Mouse (Mus musculus): ENCODE data around the gene Sp6. TPM values are rescaled to one million over a fixed set of nuclear protein-coding genes. Genes with fewer than 3 reads are reported as not detected.

The Sp6 gene
- total RNA-seq, 2 experiments from 2014 or later, result not detected

DNA sequence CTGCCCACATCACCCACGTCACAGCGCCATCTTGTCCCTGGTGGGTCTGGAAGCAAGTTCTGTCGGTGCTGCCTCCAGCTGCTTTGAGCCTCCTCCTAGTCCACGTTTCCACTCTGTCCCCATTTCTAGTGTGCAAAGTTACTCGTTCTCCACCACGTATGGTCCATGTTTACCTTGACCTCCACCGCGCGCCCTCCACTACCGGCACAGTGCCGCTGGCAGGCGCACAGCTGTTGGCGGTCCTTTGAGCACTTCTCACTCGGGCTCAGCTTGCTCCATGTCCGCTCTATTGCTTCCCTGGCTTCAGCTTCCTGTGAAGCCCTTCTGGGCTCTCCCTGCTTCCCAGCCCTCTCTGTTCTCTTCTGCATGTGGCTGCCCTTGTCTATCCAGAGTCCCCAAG is 31.7 kb upstream of the Sp6 start:
- no peak for ATAC-seq (replicated peaks; ENCODE audit: poor library complexity)

DNA sequence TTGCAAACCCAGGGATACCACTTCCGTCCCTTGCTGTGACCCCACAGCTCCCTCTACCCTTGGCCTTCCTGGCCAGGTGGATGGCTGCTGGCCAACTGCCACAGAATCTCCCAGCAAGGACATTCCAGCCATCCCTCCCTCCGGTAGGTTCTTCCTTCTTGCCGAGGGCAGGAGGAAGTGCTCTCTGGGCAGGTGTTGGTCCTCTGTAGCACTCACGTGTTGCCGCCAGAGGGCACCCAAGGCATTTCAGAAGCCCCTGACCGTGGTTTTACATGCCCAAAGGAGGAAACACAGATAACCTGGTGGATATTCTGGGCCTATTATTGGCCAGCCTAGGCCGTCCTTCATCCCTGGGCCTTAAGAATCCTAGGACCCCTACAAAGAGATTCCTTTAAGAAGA is 30.8 kb upstream of the Sp6 start:
- ATAC-seq (replicated peaks; ENCODE audit: poor library complexity), result peak; percentile 42

DNA sequence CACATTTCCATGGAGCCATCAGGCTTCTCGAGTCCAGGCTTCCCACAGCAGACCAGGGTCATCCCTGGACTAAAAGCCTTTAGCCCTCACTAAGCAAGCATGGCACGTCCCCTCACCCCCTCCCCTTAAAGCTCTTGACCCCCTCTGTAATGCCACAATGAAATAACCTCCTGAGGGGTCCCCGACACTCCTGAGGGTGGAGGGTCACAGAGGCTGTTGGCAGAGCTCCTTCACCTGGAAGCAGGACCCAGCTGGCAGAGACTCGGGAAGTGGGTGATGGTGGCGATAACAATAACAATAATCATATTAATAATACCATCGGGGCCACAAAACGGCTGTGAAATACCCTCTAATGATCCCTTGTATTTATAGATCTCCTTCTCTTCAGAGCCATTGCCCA is 30.3 kb upstream of the Sp6 start, which contains the start of gene Sp2:
Gene Sp2, minus strand, starts transcription at position 101 of the 400 bp plus-strand sequence.
- no peak for ATAC-seq (replicated peaks; ENCODE audit: poor library complexity)

DNA sequence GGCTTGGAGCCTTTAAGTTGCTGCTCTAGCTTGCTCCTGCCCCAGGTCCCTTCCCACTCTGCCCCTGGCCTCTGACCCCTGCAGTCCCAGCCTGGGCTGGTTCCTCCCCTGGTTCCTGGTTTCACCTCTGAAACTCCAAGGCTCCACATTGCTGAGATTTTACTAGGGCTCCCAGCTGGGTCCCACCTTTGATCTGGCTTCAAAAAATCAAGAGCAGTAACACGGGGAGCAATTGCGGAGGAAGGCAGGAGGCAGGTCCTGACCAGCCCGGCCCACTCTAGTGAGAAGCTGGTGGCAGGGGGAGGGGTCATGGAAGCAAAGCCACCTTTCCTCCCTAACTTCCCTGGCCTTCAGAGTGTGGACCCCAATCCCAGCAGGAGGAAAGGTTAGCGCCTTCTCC is 28.3 kb upstream of the Sp6 start:
- no peak for ATAC-seq (replicated peaks; ENCODE audit: poor library complexity)

DNA sequence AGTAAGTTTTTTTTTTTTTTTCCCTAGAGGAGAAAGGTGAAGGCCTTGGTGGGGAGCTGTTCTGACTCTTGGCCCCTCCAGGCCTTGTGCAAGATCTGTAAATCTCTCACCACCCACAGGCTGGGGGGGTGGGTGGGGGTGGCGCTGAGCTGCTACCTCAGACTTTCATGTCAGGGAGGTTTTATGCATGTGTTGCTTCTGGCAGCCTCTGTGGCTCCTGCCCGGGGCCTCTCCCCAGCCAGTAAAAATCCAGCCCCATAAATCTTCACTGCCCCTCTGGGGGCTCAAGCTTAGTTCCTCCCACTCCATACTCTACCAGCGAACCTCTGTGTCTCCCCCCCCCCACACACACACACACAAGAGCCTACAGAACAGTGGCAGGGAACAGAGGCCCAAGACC is 26.7 kb upstream of the Sp6 start:
- no peak for ATAC-seq (replicated peaks; ENCODE audit: poor library complexity)

DNA sequence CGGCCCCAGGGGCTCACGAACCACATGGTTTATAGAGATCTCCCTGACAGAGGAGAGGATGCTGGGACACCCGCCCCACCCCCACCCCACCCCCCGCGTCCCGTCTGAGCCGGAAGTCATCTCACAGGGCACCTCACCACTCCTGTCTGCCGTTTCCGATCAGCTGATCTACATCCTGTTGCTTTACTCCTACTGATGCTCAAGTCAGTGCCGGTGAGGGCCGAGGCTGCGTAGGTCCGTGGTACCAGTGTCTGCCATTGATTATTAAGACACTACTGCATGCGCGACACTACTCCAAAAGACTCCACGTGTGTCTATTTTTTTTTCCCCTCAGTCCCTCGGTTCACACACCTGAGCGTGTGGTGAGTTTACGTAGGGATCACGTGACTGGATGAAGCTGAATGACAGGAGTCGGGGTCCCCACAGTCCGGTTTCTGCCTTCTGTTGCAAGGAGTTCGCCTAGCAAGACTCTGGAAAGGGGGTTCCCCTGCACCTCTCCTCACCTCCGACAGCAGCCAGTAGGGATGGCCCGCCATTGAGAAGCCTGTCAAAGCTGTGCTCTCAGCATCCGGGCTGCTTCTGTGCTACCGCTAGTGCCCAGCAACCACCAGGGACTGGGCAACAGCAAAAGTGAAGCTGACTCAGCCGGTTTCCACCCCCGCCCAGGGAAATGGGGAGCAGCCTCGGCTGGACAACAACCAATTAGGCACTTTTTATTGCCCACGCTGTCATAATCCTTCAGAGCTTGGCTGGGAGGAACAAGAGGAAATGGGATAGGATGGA is 25.1 kb upstream of the Sp6 start:
- peak; percentile 43 for ATAC-seq (replicated peaks; ENCODE audit: poor library complexity)

DNA sequence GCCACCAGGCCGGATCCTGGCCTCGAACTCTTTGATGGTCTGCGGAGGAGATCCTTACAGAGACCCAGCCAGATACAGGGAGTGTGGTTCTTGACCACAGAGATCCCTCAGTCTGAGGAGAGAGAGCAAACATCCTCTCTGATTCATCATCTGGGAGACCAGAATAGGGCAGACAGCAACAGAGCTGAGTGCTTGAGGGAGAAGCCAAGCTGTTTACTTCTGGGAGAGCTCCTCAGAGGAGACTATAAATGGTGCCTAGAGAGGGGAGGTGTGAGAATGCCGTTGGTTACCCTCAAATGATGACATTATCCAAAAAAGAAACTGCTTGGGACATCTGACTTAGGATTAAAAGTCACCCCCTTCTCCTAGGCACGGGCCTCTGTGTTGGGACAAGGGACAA is 21.7 kb upstream of the Sp6 start:
- ATAC-seq (replicated peaks; ENCODE audit: poor library complexity), result no peak

DNA sequence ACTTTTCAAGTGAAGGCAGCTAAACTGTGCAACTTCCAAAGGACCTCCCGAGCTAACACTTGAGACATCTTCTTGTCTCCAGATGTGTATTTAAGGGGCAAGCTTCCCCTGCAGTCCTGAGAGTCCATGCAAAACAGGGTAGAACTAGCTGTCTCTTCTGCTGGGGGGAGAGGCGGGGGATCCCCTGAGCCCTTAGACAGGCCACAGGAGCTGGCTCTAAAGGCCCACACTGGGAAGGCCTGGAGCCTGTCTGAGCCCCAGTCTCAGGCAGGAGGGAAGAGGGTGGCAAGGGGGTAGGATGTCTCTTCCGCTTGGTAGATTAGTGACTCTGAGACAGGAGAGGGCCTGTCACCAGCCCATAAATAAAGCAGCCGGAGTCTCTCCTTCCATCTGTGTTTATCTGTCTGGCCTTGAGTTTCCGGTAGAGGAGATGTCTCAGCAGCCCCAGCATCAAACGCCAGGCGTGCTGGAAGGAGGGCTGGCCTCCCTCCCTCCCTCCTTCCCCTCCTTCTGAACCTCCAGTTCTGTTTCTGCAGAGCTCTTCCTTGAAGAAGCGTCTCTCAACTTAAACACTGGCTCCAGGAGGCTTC is 20.4 kb upstream of the Sp6 start:
- peak; percentile 73 for ATAC-seq (replicated peaks; ENCODE audit: poor library complexity)

DNA sequence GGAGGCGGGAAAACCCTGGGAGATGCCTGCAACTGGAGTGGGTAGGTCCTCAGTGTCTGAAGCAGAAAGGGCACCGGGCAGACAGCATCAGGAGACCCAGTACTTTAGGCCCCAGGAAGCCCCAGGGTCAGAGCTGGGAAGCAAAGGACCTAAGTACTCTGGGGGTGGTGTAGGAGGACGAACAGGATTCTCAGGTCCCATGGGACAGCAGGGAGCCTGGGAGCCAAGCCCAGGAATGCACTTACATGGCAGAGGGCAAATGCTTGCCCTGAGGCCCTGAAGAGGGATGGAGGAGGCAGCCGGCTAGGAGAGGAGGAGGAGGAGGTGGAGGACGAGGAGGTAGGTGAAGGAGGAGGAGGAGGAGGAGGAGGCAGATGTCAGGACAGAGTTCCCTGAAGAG is 18.2 kb upstream of the Sp6 start:
- no peak for ATAC-seq (replicated peaks; ENCODE audit: poor library complexity)

DNA sequence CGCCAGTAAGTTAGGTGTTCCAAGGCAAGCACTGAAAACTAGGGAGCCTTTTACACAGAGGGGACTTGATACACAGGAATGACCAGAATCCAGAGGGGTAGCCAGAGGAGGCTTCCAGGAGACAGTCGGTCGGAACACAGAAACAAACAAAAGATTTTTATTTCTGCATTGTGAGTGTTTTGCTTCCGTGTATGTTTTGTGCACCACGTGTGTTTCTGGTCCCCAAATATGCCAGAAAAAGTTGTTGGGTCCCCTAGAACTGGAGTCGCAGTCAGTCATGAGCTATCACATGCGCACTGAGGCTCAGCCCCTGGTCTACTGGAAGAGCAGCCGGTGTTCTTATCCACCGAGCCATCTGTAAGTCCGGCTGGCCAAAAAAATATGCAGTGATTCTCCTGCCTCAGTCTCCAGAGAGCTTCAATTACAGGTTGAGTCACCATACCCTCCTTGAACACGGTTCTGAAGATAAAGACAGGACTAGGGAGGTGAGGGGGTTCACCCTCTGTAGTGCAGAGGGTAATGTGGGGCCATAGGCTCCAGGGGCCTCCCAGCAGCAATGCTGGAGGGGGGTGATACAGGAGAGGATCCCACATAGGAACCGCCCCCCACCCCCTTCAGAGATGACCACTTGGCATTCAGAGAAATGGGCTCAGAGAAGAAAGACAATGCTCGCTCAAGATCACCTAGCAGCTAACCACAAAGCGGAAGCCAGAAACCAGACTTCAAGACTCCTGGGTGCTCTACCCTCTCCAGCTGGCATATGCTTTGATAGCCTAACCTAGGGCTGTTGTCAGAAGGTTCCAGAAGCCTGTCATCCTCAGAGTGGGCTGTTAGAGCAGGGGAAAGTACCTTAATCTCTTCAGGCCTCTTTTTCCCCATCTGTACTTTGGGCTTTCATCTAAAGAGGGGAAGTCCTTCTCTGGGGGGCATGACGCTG is 17.1 kb upstream of the Sp6 start:
- ATAC-seq (replicated peaks; ENCODE audit: poor library complexity), result peak; percentile 41; the same call in 1 of the 2 replicates

DNA sequence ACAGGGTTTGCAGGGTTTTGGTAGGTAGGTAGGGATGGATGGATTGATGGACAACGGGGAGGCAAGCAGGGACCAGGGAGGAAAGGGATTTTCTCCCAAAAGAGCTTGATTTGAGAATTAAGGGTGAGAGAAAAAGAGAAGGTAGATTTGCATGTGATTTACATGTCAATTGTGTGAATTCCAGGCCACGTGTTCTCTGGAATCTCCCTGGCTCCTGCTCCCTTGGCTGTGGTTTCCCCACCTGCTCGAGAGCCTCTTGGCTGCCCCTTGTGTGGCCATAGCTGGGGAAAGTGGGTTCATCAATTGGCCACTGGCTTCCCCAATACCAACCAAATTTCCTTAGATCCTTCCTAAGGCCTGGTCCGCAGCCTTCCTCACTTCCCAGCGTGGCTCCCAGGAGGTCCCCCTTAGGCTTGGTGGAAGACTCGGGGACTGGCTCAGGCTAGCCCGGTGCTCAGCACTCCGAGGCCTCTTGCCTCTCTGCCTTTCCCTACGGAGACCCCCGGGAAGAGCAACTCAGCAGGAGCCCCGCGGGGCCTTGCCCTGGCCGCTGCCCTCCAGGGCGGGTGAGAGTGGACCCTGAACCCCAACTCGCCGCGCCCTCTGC is 16.3 kb upstream of the Sp6 start:
- ATAC-seq (replicated peaks; ENCODE audit: poor library complexity), result no peak

DNA sequence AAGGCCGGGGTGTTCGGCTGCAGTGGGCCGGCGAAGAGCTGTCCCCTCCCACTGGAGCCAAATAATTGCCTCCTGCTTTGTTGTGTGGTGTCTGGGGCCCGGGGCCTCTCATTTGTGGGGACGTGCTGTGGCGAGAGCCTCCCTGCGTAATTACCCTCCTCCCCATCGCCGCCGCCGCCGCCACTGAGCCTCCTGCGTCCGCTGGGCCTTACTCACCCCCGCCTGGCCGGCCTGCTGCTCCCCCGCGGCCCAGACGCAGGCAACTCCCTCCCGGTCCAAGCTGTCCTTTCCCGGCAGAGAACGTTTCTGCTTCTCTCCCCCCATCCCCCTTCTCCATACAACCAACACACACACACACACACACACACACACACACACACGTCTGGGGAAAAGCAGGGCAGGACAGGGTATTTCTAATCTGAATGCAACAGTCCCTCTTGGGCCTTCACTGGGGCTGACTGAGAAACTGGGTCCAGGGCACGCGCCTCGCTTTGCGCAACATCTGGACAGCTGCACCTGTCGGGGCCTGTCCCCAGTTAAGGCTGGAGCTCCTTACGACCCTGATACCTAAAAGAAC is 15.7 kb upstream of the Sp6 start:
- ATAC-seq (replicated peaks; ENCODE audit: poor library complexity), result no peak; the same call in 1 of the 2 replicates

DNA sequence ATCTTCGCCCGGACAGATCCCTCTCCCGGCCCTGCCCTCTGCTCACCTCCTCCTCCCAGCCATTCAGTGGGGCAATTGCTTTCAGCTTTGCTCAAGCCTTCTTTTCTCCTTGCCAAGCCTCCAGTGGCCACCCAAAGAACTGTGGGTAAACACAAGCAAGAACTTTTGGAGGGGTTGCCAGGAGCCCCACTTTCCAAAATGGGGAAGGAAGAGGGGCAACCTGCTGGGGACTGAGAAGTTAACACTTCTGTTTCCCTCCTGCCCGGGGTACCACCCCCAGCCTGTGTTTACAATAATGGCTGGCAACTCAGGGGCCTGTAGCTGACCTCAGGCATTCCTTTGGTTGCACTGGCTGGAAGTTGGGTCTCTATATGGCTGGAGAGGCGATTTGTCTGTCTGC is 10.0 kb upstream of the Sp6 start:
- 0 out of 2 replicates have a peak, but pooled peaks have one; percentile 21 for ATAC-seq (replicated peaks; ENCODE audit: poor library complexity)

DNA sequence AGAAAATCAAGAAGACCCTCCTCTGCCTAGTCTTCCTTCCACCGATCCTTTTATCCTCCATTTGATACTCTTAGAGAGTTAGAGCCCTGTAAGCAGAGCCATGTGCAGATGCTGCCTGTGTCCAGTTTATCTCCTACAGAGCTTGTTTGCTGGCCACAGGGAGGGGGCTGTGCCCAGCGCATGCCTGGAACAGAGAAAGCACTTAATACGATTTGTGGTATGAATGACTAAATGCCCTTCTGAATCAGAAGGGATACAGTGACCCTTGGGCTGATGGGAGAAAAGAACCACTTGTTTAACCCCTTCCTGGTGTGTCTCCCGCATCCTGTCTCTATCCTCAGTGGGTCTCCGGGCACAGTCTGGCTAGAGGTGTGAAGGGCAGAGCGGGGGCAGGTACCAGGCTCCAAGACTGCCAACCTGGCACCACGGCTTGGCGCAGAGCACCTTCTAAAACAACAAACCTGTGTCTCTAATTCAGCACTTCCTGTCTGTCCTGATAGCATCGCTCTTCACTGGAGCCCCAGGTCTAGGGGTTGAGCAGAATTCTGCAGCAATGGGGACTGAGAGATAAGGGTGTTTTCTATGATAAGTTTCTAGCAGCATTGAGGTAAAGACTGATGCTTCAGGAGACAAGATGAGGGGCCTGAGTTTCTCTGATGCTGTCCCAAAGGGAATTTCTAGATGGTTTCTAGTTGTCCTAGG is 6.0 kb upstream of the Sp6 start:
- ATAC-seq (replicated peaks; ENCODE audit: poor library complexity), result no peak

DNA sequence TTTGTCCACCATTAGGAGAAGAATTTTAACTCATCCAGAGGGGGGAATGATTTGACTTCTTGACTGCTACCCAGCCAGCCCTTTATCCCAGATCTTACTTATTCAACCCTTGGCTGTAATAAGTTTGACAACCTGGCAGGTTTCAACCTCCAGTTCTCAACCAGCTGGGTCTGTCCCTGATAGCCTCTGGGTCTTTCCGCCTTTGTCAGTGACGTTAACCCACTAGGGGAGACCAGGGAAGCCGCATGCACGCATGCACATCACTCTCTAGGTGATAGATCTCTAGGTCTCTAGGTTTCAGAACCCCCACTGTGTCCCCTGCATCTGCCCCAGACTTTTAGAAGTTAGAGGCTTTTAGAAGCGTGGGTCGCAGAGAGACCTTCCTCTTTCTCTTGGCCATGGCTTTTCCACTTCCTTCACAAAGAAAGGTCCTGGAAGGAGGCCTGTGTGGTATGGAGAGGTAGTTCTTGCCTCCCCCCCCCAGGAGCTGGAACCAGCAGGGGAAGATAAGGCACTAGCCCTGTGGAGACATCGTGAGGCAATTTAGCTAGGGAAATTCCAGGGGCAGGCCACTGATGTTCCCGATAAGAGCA is 3.9 kb upstream of the Sp6 start:
- no peak for ATAC-seq (replicated peaks; ENCODE audit: poor library complexity)

DNA sequence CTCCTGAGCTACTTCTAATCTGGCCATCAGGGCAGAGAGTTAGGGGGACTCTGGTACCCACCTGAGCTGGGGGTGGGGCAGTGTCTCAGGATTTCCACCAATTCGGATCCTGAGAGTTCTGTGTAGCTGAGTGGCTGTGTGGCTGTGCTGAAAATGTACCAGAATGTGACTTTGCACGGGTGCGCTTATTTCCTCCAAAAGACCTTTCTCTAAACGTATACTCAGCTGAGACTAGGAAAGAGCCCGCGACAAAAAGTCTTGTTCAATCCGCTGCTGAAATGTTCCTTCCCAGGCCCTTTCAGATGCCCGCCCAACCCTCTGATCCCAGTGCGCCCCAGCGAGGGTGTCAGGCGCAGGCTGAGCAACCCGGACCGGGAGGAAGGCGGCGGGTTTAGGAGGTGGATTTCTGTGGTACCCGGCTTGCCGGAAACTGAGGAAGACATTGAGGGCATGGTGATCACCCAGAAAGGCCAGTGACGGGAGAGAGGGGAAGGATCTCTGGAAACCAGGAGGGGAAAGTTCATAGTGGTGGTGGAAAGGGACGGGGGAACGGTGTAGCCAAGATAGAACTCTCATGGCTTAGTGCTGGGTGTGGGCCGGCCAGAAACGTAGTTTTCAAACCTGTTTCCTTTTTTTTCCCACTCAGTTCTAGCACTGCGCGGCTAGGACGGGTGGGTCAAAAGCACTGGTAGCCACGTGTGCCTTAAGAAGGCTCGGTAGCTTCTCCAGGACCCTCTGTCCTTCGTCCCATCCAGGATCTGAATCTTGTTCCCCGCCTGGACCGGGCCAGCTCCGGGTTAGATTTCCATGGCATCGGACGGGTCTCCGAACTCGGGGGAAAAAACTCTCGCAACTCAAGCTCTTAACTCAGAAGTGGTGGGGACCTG is 4.7 kb downstream of the Sp6 start:
- ATAC-seq (replicated peaks; ENCODE audit: poor library complexity), result no peak

DNA sequence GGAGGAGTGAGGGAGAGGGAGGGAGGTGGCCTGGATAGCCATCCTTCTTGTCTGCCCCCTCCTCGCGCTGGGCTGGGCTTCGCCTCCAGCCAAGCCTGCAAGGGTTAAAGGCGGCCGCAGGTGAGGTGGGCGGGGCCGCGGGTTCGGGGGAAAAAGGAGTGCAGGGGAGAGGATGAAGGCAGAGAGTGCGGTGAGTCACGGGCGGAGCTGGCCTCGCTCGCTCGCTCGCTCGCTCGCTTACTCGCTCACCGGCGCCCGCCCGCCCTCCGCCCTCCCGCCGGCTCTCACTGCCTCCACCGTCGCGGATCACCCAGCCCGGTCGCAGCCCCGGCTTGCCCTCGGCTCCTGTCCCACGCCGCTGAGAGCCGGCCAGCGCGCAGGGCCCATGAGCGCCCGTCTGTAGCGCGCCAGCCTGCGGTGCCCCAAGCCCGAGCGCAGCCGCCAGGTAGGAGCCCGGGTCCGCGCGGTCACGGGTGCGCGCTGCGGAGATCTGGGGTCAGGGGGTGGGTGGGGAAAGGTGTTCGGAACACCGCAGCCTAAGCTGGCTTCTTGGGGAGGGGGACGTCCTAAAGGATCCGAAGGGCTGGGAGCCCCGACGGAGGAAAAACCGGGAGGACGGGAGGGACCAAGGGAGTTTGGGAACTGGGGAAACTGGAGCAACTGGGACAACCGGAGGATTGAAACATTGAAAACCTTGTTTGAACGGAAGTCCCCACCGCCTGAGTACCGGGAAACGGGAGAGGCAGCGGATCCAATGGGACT is 5.6 kb downstream of the Sp6 start:
- ATAC-seq (replicated peaks; ENCODE audit: poor library complexity), result no peak

DNA sequence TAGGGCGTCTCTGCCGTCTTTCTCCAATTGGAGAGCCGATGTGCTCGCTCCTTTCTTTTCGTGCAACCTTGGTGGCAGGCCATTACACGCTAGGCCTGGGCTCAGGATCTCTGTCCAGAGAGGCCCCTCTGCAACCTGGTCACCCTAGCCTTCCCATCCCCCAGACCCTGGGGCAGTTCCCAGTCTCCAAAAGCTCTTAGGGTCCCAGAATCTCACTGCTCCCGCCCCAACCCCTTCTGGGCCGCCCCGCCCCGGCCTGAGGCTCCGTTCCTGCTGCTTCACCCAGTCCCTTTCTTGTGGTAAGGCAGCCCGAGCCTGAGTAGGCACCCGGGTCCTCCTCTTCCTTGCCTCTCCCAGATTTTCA is 6.1 kb downstream of the Sp6 start:
- no peak for ATAC-seq (replicated peaks; ENCODE audit: poor library complexity)

Data from megakaryocyte progenitor cell, adult 5-6 weeks (primary cell).